Mouse (Mus musculus) gastrocnemius, postnatal 4 days (tissue): ENCODE results near the gene Cyp2b9. TPM values are rescaled to one million over a fixed set of nuclear protein-coding genes. Genes with fewer than 3 reads are reported as not detected.
"Not testable (repeated sequence)": the region's sequence is repeated elsewhere in the genome, so short reads cannot be mapped to it uniquely, and the experiment has no call there.

Experiments used
- DNase-seq, 2 experiments: peaks; one replicate each; pipeline ENCODE4 v3.0.0; 2021 to 2022; ENCODE audit warnings: low spot score in 2 of 2, mixed read lengths in 2 of 2
- long read RNA-seq, 2 experiments: library from polyadenylated mRNA; stranded (forward); transcript quantifications; one replicate each; pipeline ENCODE4 v2.0.0; 2021
- total RNA-seq, 2 experiments: library from RNA; stranded (reverse); gene quantifications; 2 replicates each; pipeline ENCODE4 v1.2.3; 2021

The Cyp2b9 gene
- total RNA-seq = under 1 TPM in 1 of 2 experiments, not detected in 1; 0.41 TPM
- long read RNA-seq, experiment 1 = 0 reads
- long read RNA-seq, experiment 2 = 0 reads

GRCm38 (mm10) chr7:26173111-26173510 is at the start of gene Cyp2b9:
Gene Cyp2b9, plus strand, starts transcription at chr7:26173411.
- not testable (repeated sequence) for DNase-seq

DNA sequence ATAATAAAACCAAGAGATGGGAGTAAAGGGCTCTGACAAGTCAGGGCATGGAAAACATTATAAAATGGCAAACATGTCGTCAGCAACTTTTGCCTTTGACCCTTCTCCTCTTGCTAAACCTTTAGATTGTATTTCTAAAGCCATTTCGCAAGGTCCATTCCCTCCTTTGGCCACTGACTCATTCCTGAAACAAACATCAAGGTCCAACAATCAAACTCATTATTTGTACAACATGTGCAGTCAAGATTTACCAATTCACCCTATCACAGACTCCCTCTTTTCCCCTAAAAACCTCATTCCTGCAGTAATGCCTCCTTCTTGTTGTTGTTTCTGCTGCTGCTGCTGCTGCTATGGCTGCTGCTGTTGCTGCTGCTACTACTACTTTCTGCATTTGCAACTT is 33.6 kb upstream of the Cyp2b9 start:
- not testable (repeated sequence) for DNase-seq

- DNase-seq = not testable (repeated sequence)
These were observed 29.6 kb upstream of the Cyp2b9 start for GRCm38 (mm10) chr7:26143657-26144056.

- not testable (repeated sequence) for DNase-seq
These were observed 4.3 kb upstream of the Cyp2b9 start for GRCm38 (mm10) chr7:26168765-26169536.

DNA sequence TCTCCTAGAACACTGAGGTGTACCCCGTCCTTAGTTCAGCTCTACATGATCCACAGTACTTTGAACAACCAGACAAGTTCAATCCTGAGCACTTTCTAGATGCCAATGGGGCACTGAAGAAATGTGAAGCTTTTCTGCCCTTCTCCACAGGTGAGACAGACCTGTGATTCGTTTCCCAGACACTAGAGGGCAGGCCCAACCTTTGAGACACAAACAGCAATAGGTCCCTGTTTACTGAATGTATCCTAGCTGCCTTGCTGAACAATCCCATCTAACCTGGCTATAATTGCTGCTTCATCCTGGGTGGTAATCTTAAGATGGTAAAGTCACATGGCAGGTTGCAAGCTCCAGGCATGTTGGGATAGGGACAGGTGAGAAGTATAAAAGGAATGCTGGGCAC is 27.9 kb downstream of the Cyp2b9 start:
- no peak for DNase-seq

DNA sequence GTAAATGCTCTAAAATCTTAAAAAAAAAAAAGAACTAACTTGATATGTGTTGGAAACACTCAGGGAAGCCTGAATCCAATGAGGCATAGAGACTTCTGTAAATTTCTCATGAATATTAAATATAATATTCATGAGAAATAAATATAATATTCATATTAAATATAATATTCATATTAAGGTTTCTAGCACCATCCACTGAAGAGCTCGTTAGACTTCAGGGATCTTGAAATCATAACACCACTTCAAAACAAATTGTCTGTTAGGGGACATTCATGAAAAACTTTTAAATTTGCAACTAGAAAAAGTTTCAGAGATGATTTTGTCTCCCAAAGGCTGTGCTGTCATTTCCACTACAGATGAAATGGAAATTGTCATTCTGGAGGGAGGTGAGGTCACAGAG is 86.8 kb downstream of the Cyp2b9 start, which contains the start of gene Vmn1r184:
Gene Vmn1r184, plus strand, starts transcription at position 301 of the 400 bp plus-strand sequence.
- DNase-seq = not testable (repeated sequence)

Other genes with a start within 250 kb of the Cyp2b9 start
- gene Cyp2b13, start 111.9 kb upstream of the Cyp2b9 start, total RNA-seq = not detected
- gene Vmn1r184, start 86.9 kb downstream of the Cyp2b9 start, total RNA-seq = not detected
- not detected for gene Cyp2a4, start 133.8 kb downstream of the Cyp2b9 start, total RNA-seq
- not detected for gene Nlrp9c, start 230.3 kb downstream of the Cyp2b9 start, total RNA-seq